Mouse (Mus musculus): ENCODE measurements around the gene Mapk8.

GRCm38 (mm10) chr14:33373271-33373670 lies 73.7 kb downstream of the Mapk8 start:
- TF ChIP-seq CTCF (IDR thresholded peaks at IDR 0.05; ENCODE audit: low read depth) (no peak), EP300 (IDR thresholded peaks at IDR 0.05; ENCODE audit: low read depth) (no peak)

Data from liver, postnatal 0 days (tissue).